Mouse (Mus musculus): Measurements from ENCODE around the gene Itpkb. TPM values are rescaled to one million over a fixed set of nuclear protein-coding genes. Genes with fewer than 3 reads are reported as not detected.

Itpkb gene
- total RNA-seq, 1 experiment: 3.3 TPM

GRCm38 (mm10) chr1:180367045-180367619 lies 36.8 kb downstream of the Itpkb start:
- Histone ChIP-seq H3K36me3 (ENCODE audit: control insufficient read depth, insufficient read depth, low read length, poor library complexity, severe bottlenecking) (no peaks in the 10 kb centered on the region), H3K9ac (ENCODE audit: insufficient read depth, low read depth, low read length, poor library complexity, severe bottlenecking) (no peak overlapping the region), H3K4me3 (ENCODE audit: insufficient read depth in 1 of 2, low read depth in 1 of 2, low read length in 2 of 2, poor library complexity in 1 of 2, severe bottlenecking in 1 of 2) (no peak overlapping the region), H3K27ac (ENCODE audit: insufficient read depth, low read depth, low read length, poor library complexity, severe bottlenecking) (no peak overlapping the region), H3K4me1 (ENCODE audit: control insufficient read depth in 2 of 2, insufficient read depth in 2 of 2, low read length in 2 of 2, poor library complexity in 1 of 2) (no peaks in the 10 kb centered on the region), H3K9me3 (ENCODE audit: control insufficient read depth, insufficient read depth, low read depth, low read length) (no peaks in the 10 kb centered on the region)
- in situ Hi-C loops (cut with MboI; ENCODE audit: low sequenced_read_pairs in 2 of 2, unreplicated experiment in 2 of 2): no loop called here
- no peak for TF ChIP-seq ZNF384 (IDR thresholded peaks at IDR 0.05; ENCODE audit: low read depth, low read length)
- no peak for TF ChIP-seq CHD2 (IDR thresholded peaks at IDR 0.05; ENCODE audit: low read depth, low read length)
- no peak for TF ChIP-seq ZC3H11A (IDR thresholded peaks at IDR 0.05; ENCODE audit: borderline replicate concordance, low read depth, low read length)
- TF ChIP-seq MAFK (IDR thresholded peaks at IDR 0.05; ENCODE audit: insufficient read depth, low read depth, low read length): no peak
- TF ChIP-seq HCFC1 (IDR thresholded peaks at IDR 0.05; ENCODE audit: borderline replicate concordance, insufficient read depth, low read length): no peak
- DNase-seq (ENCODE audit: low read depth, low spot score): no peak

GRCm38 (mm10) chr1:180367626-180368025 lies 37.3 kb downstream of the Itpkb start:
- no peak for DNase-seq (ENCODE audit: low read depth, low spot score)
- in situ Hi-C loops (cut with MboI; ENCODE audit: low sequenced_read_pairs in 2 of 2, unreplicated experiment in 2 of 2): no loop called here
- Histone ChIP-seq H3K9ac (ENCODE audit: insufficient read depth, low read depth, low read length, poor library complexity, severe bottlenecking) (no peak overlapping the region), H3K4me3 (ENCODE audit: insufficient read depth in 1 of 2, low read depth in 1 of 2, low read length in 2 of 2, poor library complexity in 1 of 2, severe bottlenecking in 1 of 2) (no peak overlapping the region), H3K9me3 (ENCODE audit: control insufficient read depth, insufficient read depth, low read depth, low read length) (no peaks in the 10 kb centered on the region), H3K36me3 (ENCODE audit: control insufficient read depth, insufficient read depth, low read length, poor library complexity, severe bottlenecking) (no peaks in the 10 kb centered on the region), H3K27ac (ENCODE audit: insufficient read depth, low read depth, low read length, poor library complexity, severe bottlenecking) (no peak overlapping the region), H3K4me1 (ENCODE audit: control insufficient read depth in 2 of 2, insufficient read depth in 2 of 2, low read length in 2 of 2, poor library complexity in 1 of 2) (no peaks in the 10 kb centered on the region)
- TF ChIP-seq CHD2 (IDR thresholded peaks at IDR 0.05; ENCODE audit: low read depth, low read length): no peak
- no peak for TF ChIP-seq MAFK (IDR thresholded peaks at IDR 0.05; ENCODE audit: insufficient read depth, low read depth, low read length)
- TF ChIP-seq ZC3H11A (IDR thresholded peaks at IDR 0.05; ENCODE audit: borderline replicate concordance, low read depth, low read length): no peak
- TF ChIP-seq ZNF384 (IDR thresholded peaks at IDR 0.05; ENCODE audit: low read depth, low read length): no peak
- no peak for TF ChIP-seq HCFC1 (IDR thresholded peaks at IDR 0.05; ENCODE audit: borderline replicate concordance, insufficient read depth, low read length)

GRCm38 (mm10) chr1:180368112-180368511 lies 37.8 kb downstream of the Itpkb start:
- no peak for DNase-seq (ENCODE audit: low read depth, low spot score)
- no peak overlapping the region for H3K27ac ChIP-seq (ENCODE audit: insufficient read depth, low read depth, low read length, poor library complexity, severe bottlenecking)

GRCm38 (mm10) chr1:180368646-180369045 lies 38.4 kb downstream of the Itpkb start:
- Histone ChIP-seq H3K9ac (ENCODE audit: insufficient read depth, low read depth, low read length, poor library complexity, severe bottlenecking) (no peak overlapping the region), H3K9me3 (ENCODE audit: control insufficient read depth, insufficient read depth, low read depth, low read length) (no peaks in the 10 kb centered on the region), H3K4me1 (ENCODE audit: control insufficient read depth in 2 of 2, insufficient read depth in 2 of 2, low read length in 2 of 2, poor library complexity in 1 of 2) (no peaks in the 10 kb centered on the region), H3K4me3 (ENCODE audit: insufficient read depth in 1 of 2, low read depth in 1 of 2, low read length in 2 of 2, poor library complexity in 1 of 2, severe bottlenecking in 1 of 2) (no peak overlapping the region), H3K36me3 (ENCODE audit: control insufficient read depth, insufficient read depth, low read length, poor library complexity, severe bottlenecking) (no peaks in the 10 kb centered on the region), H3K27ac (ENCODE audit: insufficient read depth, low read depth, low read length, poor library complexity, severe bottlenecking) (no peak overlapping the region)
- TF ChIP-seq MAFK (IDR thresholded peaks at IDR 0.05; ENCODE audit: insufficient read depth, low read depth, low read length) (no peak), ZC3H11A (IDR thresholded peaks at IDR 0.05; ENCODE audit: borderline replicate concordance, low read depth, low read length) (no peak)
- in situ Hi-C loops (cut with MboI; ENCODE audit: low sequenced_read_pairs in 2 of 2, unreplicated experiment in 2 of 2): no loop called here
- no peak for DNase-seq (ENCODE audit: low read depth, low spot score)

More at GRCm38 (mm10) chr1:180368112-180368511, 37.8 kb downstream of the Itpkb start:
- no peaks in the 10 kb centered on the region for H3K9me3 ChIP-seq (ENCODE audit: control insufficient read depth, insufficient read depth, low read depth, low read length)
- no peak overlapping the region for H3K9ac ChIP-seq (ENCODE audit: insufficient read depth, low read depth, low read length, poor library complexity, severe bottlenecking)
- H3K4me3 ChIP-seq (ENCODE audit: insufficient read depth in 1 of 2, low read depth in 1 of 2, low read length in 2 of 2, poor library complexity in 1 of 2, severe bottlenecking in 1 of 2): no peak overlapping the region
- no peaks in the 10 kb centered on the region for H3K36me3 ChIP-seq (ENCODE audit: control insufficient read depth, insufficient read depth, low read length, poor library complexity, severe bottlenecking)
- TF ChIP-seq HCFC1 (IDR thresholded peaks at IDR 0.05; ENCODE audit: borderline replicate concordance, insufficient read depth, low read length): no peak
- no peak for TF ChIP-seq CHD2 (IDR thresholded peaks at IDR 0.05; ENCODE audit: low read depth, low read length)
- TF ChIP-seq ZC3H11A (IDR thresholded peaks at IDR 0.05; ENCODE audit: borderline replicate concordance, low read depth, low read length): no peak
- no peak for TF ChIP-seq MAFK (IDR thresholded peaks at IDR 0.05; ENCODE audit: insufficient read depth, low read depth, low read length)
- TF ChIP-seq ZNF384 (IDR thresholded peaks at IDR 0.05; ENCODE audit: low read depth, low read length): no peak
- in situ Hi-C loops (cut with MboI; ENCODE audit: low sequenced_read_pairs in 2 of 2, unreplicated experiment in 2 of 2): no loop called here
- no peaks in the 10 kb centered on the region for H3K4me1 ChIP-seq (ENCODE audit: control insufficient read depth in 2 of 2, insufficient read depth in 2 of 2, low read length in 2 of 2, poor library complexity in 1 of 2)
